Mouse (Mus musculus): Measurements from ENCODE around the gene Ndst2.

- TF ChIP-seq CTCF (IDR thresholded peaks at IDR 0.05; ENCODE audit: low read depth) = no peak
- TF ChIP-seq EP300 (IDR thresholded peaks at IDR 0.05; ENCODE audit: low read depth) = no peak
These were observed 6.9 kb upstream of the Ndst2 start for GRCm38 (mm10) chr14:20741301-20741700.
